In genomic region chrX:52611541-52611940, GRCm38 (mm10) we compare ENCODE assay signal across 9 mouse cellular contexts. TPM values are rescaled to one million over a fixed set of nuclear protein-coding genes. Genes with fewer than 3 reads are reported as not detected.
DNase-seq lines count a peak whose midpoint lies in the region; ATAC-seq lines count a peak whose summit lies in the region.
"Had no signal": no experiment of that assay in that cellular context is flagged by ENCODE, and none has a peak within 500 bp of the region (broad histone marks: within the 10 kb centered on the region; RNA-seq: fewer than 3 reads in every experiment).

No protein-coding gene starts in this region.

- ATAC-seq in hindbrain, embryonic 11.5 days (ENCODE audit: low FRiP score): no peak
- ATAC-seq in embryonic facial prominence, embryonic 12.5 days (ENCODE audit: insufficient number of reproducible peaks, insufficient read depth, low FRiP score, low TSS enrichment): no peak
- no peak for ATAC-seq in hindbrain, embryonic 14.5 days (ENCODE audit: low FRiP score)
- no peak for ATAC-seq in midbrain, embryonic 11.5 days (ENCODE audit: low FRiP score)

- no peak overlapping the region for H3K9ac ChIP-seq in hindbrain, embryonic 11.5 days (ENCODE audit: low read depth, low read length)
- H3K9ac ChIP-seq in embryonic facial prominence, embryonic 12.5 days: peak overlapping the region; percentile 77
- H3K9ac ChIP-seq in hindbrain, embryonic 14.5 days: no peak overlapping the region
- H3K9ac ChIP-seq in midbrain, embryonic 11.5 days (ENCODE audit: low read length): no peak overlapping the region

- no peaks in the 10 kb centered on the region for H3K36me3 ChIP-seq in hindbrain, embryonic 10.5 days
- no peaks in the 10 kb centered on the region for H3K36me3 ChIP-seq in hindbrain, embryonic 11.5 days (ENCODE audit: control insufficient read depth, insufficient read depth, low read length)
- H3K36me3 ChIP-seq in embryonic facial prominence, embryonic 12.5 days: no peaks in the 10 kb centered on the region
- no peaks in the 10 kb centered on the region for H3K36me3 ChIP-seq in hindbrain, embryonic 14.5 days (replicated peaks; ENCODE audit: control insufficient read depth, insufficient read depth)
- H3K36me3 ChIP-seq in midbrain, embryonic 11.5 days (ENCODE audit: control insufficient read depth, insufficient read depth, low read length): no peaks in the 10 kb centered on the region
- H3K36me3 ChIP-seq: G1E had no signal

- DNase-seq in hindbrain, embryonic 10.5 days (ENCODE audit: low spot score): peak; percentile 10
- no peak for DNase-seq in hindbrain, embryonic 11.5 days (ENCODE audit: low spot score)
- no peak for DNase-seq in hindbrain, embryonic 14.5 days (ENCODE audit: low spot score)
- DNase-seq in midbrain, embryonic 11.5 days (ENCODE audit: low spot score, missing footprints): no peak
- DNase-seq in embryo, embryonic 10 days (ENCODE audit: low spot score): no peak
- no peak for DNase-seq in spleen, postnatal 4 days (ENCODE audit: low spot score in 2 of 2)
- no peak for DNase-seq in lung, adult 18-20 months

- H3K9me3 ChIP-seq in hindbrain, embryonic 10.5 days: 0 out of 2 replicates have a peak, but pooled peaks cover 4% of the 10 kb centered on the region
- H3K9me3 ChIP-seq in hindbrain, embryonic 11.5 days (ENCODE audit: control insufficient read depth, low read length): no peaks in the 10 kb centered on the region
- no peaks in the 10 kb centered on the region for H3K9me3 ChIP-seq in embryonic facial prominence, embryonic 12.5 days
- H3K9me3 ChIP-seq in hindbrain, embryonic 14.5 days (ENCODE audit: control insufficient read depth, low read length): no peaks in the 10 kb centered on the region
- H3K9me3 ChIP-seq in midbrain, embryonic 11.5 days (ENCODE audit: control insufficient read depth, low read length): no peaks in the 10 kb centered on the region
- H3K9me3 ChIP-seq: G1E had no signal

- peaks cover 20% of the 10 kb centered on the region for H3K27me3 ChIP-seq in hindbrain, embryonic 10.5 days (ENCODE audit: insufficient read depth, poor library complexity, severe bottlenecking)
- peaks cover 2% of the 10 kb centered on the region; the same call in 1 of the 2 replicates for H3K27me3 ChIP-seq in hindbrain, embryonic 11.5 days (ENCODE audit: control insufficient read depth, insufficient read depth, low read length)
- no peaks in the 10 kb centered on the region for H3K27me3 ChIP-seq in embryonic facial prominence, embryonic 12.5 days
- H3K27me3 ChIP-seq in hindbrain, embryonic 14.5 days (ENCODE audit: control insufficient read depth, insufficient read depth, low read length): peaks cover 31% of the 10 kb centered on the region
- H3K27me3 ChIP-seq in midbrain, embryonic 11.5 days (ENCODE audit: control insufficient read depth, insufficient read depth, low read length): no peaks in the 10 kb centered on the region

- peak overlapping the region; percentile 59 for H3K4me3 ChIP-seq in hindbrain, embryonic 10.5 days
- no peak overlapping the region for H3K4me3 ChIP-seq in hindbrain, embryonic 11.5 days (ENCODE audit: low read depth, low read length)
- H3K4me3 ChIP-seq in embryonic facial prominence, embryonic 12.5 days: peak overlapping the region; percentile 62
- H3K4me3 ChIP-seq in hindbrain, embryonic 14.5 days (replicated peaks; ENCODE audit: low read length): peak overlapping the region; percentile 47
- no peak overlapping the region for H3K4me3 ChIP-seq in midbrain, embryonic 11.5 days (ENCODE audit: low read depth, low read length)

- WGBS in hindbrain, embryonic 10.5 days: 27% methylated on average over 6 of the region's 6 CpGs
- 48% methylated on average over 6 of the region's 6 CpGs for WGBS in hindbrain, embryonic 11.5 days
- 24% methylated on average over 6 of the region's 6 CpGs for WGBS in embryonic facial prominence, embryonic 12.5 days
- 31% methylated on average over 6 of the region's 6 CpGs for WGBS in hindbrain, embryonic 14.5 days
- 38% methylated on average over 3 of the region's 6 CpGs for WGBS in midbrain, embryonic 11.5 days

- H3K4me2 ChIP-seq in hindbrain, embryonic 11.5 days (replicated peaks; ENCODE audit: low read depth, low read length): no peak overlapping the region
- H3K4me2 ChIP-seq in embryonic facial prominence, embryonic 12.5 days (replicated peaks): peak overlapping the region; percentile 51
- H3K4me2 ChIP-seq in hindbrain, embryonic 14.5 days (replicated peaks): peak overlapping the region; percentile 82; the same call in 1 of the 2 replicates
- peak overlapping the region; percentile 65 for H3K4me2 ChIP-seq in midbrain, embryonic 11.5 days

- H3K27ac ChIP-seq in hindbrain, embryonic 10.5 days: no peak overlapping the region
- H3K27ac ChIP-seq in hindbrain, embryonic 11.5 days (ENCODE audit: low read depth, low read length): no peak overlapping the region
- peak overlapping the region; percentile 83 for H3K27ac ChIP-seq in embryonic facial prominence, embryonic 12.5 days
- no peak overlapping the region for H3K27ac ChIP-seq in hindbrain, embryonic 14.5 days
- H3K27ac ChIP-seq in midbrain, embryonic 11.5 days (ENCODE audit: low read depth, low read length): no peak overlapping the region

- peaks cover 14% of the 10 kb centered on the region for H3K4me1 ChIP-seq in hindbrain, embryonic 10.5 days (replicated peaks)
- no peaks in the 10 kb centered on the region for H3K4me1 ChIP-seq in hindbrain, embryonic 11.5 days (replicated peaks; ENCODE audit: control insufficient read depth, insufficient read depth, low read length)
- H3K4me1 ChIP-seq in embryonic facial prominence, embryonic 12.5 days: 0 out of 2 replicates have a peak, but pooled peaks cover 3% of the 10 kb centered on the region
- peaks cover 7% of the 10 kb centered on the region; the same call in 1 of the 2 replicates for H3K4me1 ChIP-seq in hindbrain, embryonic 14.5 days (replicated peaks; ENCODE audit: control insufficient read depth, insufficient read depth, low read length)
- H3K4me1 ChIP-seq in midbrain, embryonic 11.5 days (ENCODE audit: control insufficient read depth, insufficient read depth, low read length): no peaks in the 10 kb centered on the region; the same call in 1 of the 2 replicates

RNA-seq across cellular contexts. Expression of gene Gpc3, which starts 2.2 kb away (rescaled TPM):
- 271 and 295 TPM in 2 replicates for polyA plus RNA-seq in hindbrain, embryonic 10.5 days (2016; fragmentation: Nextera tagmentation; extraction: Ambion mirVana)
- 320 and 338 TPM in 2 replicates for polyA plus RNA-seq in hindbrain, embryonic 11.5 days (2014; fragmentation: Nextera tagmentation; extraction: Ambion mirVana)
- 863 and 926 TPM in 2 replicates for polyA plus RNA-seq in embryonic facial prominence, embryonic 12.5 days (2016; fragmentation: Nextera tagmentation; extraction: Ambion mirVana)
- polyA plus RNA-seq in hindbrain, embryonic 14.5 days (2014; fragmentation: Nextera tagmentation; extraction: Ambion mirVana): 101 and 122 TPM in 2 replicates
- 225 and 252 TPM in 2 replicates for polyA plus RNA-seq in midbrain, embryonic 11.5 days (2014; fragmentation: Nextera tagmentation; extraction: Ambion mirVana)
- polyA plus RNA-seq: G1E had no signal

Comparison
In these comparisons a context has a peak if more than half of its experiments do, and no peak if none do; other contexts are left out.
1. H3K4me3 ChIP-seq: peak in hindbrain, embryonic 10.5 days (single experiment), embryonic facial prominence, embryonic 12.5 days (single experiment) and hindbrain, embryonic 14.5 days (single experiment); none in hindbrain, embryonic 11.5 days (single experiment) and midbrain, embryonic 11.5 days (single experiment).